Mouse (Mus musculus): Measurements from ENCODE around the gene Nosip. TPM values are rescaled to one million over a fixed set of nuclear protein-coding genes. Genes with fewer than 3 reads are reported as not detected.

Nosip gene
- polyA plus RNA-seq, 1 experiment from 2014 or later = 59.1 TPM

- no peaks in the 10 kb centered on the region for H3K27me3 ChIP-seq (replicated peaks; ENCODE audit: control insufficient read depth, insufficient read depth, low read length)
- ATAC-seq (ENCODE audit: low read depth) (no peak), DNase-seq (ENCODE audit: low spot score) (no peak)
- peaks cover 4% of the 10 kb centered on the region; the same call in 1 of the 2 replicates for H3K4me1 ChIP-seq (ENCODE audit: control insufficient read depth, insufficient read depth, low read length)
- peaks cover 66% of the 10 kb centered on the region for H3K36me3 ChIP-seq (ENCODE audit: control insufficient read depth, insufficient read depth, low read length)
- 0 out of 2 replicates have a peak overlapping the region, but pooled peaks have one; percentile 1 for H3K9ac ChIP-seq (ENCODE audit: low read depth, low read length)
- 82% methylated on average over 21 of the region's 22 CpGs for WGBS
- H3K9me3 ChIP-seq (ENCODE audit: control insufficient read depth, low read length) = no peaks in the 10 kb centered on the region
- no peak overlapping the region for H3K4me2 ChIP-seq (ENCODE audit: low read depth, low read length)
- no peak overlapping the region for H3K27ac ChIP-seq (replicated peaks; ENCODE audit: low read depth, low read length)
- no peak overlapping the region; the same call in 1 of the 2 replicates for H3K4me3 ChIP-seq (ENCODE audit: low read depth, low read length)
Measured at GRCm38 (mm10) chr7:45083300-45083890, 21.2 kb downstream of the Nosip start.

- H3K4me3 ChIP-seq (ENCODE audit: low read depth, low read length) = no peak overlapping the region
- peaks cover 72% of the 10 kb centered on the region for H3K36me3 ChIP-seq (ENCODE audit: control insufficient read depth, insufficient read depth, low read length)
- H3K4me2 ChIP-seq (ENCODE audit: low read depth, low read length) = no peak overlapping the region
- no peaks in the 10 kb centered on the region for H3K27me3 ChIP-seq (replicated peaks; ENCODE audit: control insufficient read depth, insufficient read depth, low read length)
- no peak overlapping the region for H3K9ac ChIP-seq (ENCODE audit: low read depth, low read length)
- 78% methylated on average over 4 of the region's 4 CpGs for WGBS
- DNase-seq (ENCODE audit: low spot score) (no peak), ATAC-seq (ENCODE audit: low read depth) (no peak)
- H3K4me1 ChIP-seq (ENCODE audit: control insufficient read depth, insufficient read depth, low read length) = peaks cover 8% of the 10 kb centered on the region
- no peaks in the 10 kb centered on the region for H3K9me3 ChIP-seq (ENCODE audit: control insufficient read depth, low read length)
- no peak overlapping the region for H3K27ac ChIP-seq (replicated peaks; ENCODE audit: low read depth, low read length)
Measured at GRCm38 (mm10) chr7:45086084-45086483, 23.9 kb downstream of the Nosip start.

DNA sequence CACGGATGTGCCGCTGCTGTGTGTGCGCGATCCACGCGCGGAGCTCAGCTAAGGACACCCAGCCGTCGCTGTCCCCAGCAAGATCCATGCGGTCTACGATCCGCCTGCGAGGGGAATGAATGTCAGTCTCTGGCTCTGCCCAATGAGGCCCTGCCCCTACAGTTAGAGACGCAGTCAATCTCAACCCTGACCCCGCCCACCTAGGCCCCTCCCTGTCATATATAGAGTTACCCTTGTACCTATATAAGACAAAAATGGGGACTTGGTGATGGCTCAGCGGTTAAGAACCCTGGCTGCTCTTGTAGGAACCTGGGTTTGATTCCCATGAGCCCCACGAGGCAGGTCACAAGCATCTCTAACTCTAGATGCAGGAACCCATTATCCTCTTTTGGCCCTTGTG, 26.4 kb downstream of the Nosip start:
- Histone ChIP-seq H3K4me1 (ENCODE audit: control insufficient read depth, insufficient read depth, low read length) (peaks cover 12% of the 10 kb centered on the region), H3K4me2 (ENCODE audit: low read depth, low read length) (no peak overlapping the region), H3K27me3 (replicated peaks; ENCODE audit: control insufficient read depth, insufficient read depth, low read length) (no peaks in the 10 kb centered on the region), H3K9me3 (ENCODE audit: control insufficient read depth, low read length) (no peaks in the 10 kb centered on the region), H3K27ac (replicated peaks; ENCODE audit: low read depth, low read length) (no peak overlapping the region), H3K9ac (ENCODE audit: low read depth, low read length) (no peak overlapping the region), H3K36me3 (ENCODE audit: control insufficient read depth, insufficient read depth, low read length) (peaks cover 55% of the 10 kb centered on the region), H3K4me3 (ENCODE audit: low read depth, low read length) (no peak overlapping the region)
- no peak for ATAC-seq (ENCODE audit: low read depth)
- DNase-seq (ENCODE audit: low spot score) = no peak
- 91% methylated on average over 17 of the region's 17 CpGs for WGBS

DNA sequence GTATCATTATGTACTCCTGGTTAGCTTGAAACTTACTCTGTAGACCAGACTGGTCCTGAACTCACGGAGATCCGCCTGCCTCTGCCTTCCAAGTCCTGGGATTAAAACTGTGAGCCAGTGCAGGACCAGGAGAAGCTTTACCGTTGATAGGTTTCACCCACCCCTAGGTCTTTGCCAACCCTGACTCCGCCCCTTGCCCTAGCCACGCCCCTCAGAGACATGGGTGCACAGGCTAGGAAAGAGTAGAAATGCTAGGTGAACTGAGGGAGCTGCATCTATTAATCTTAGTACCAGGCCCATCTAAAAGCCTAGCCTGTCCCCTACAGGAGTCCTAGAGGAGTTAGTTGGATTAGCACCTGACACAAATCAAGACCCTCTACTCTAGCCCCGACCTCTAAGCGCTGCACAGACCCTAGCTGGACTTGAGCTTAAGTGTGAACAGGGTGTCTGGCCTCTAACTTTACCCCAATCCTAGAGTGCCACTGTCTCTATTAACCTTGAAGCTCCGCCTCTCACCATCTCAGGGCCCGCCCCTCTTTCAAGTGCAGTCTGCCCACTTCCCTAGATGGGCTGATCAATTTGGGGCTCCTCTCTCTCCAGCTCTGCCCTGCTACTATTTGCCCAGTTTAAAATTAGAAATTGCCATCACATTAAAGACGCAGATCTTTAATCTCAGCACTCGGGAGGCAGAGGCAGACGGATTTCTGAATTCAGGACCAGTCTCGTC, 28.2 kb downstream of the Nosip start:
- Histone ChIP-seq H3K36me3 (ENCODE audit: control insufficient read depth, insufficient read depth, low read length) (peaks cover 36% of the 10 kb centered on the region), H3K4me1 (ENCODE audit: control insufficient read depth, insufficient read depth, low read length) (peaks cover 12% of the 10 kb centered on the region), H3K4me3 (ENCODE audit: low read depth, low read length) (peak overlapping the region; percentile 67), H3K27ac (replicated peaks; ENCODE audit: low read depth, low read length) (peak overlapping the region; percentile 97), H3K4me2 (ENCODE audit: low read depth, low read length) (peak overlapping the region; percentile 70), H3K9me3 (ENCODE audit: control insufficient read depth, low read length) (no peaks in the 10 kb centered on the region), H3K9ac (ENCODE audit: low read depth, low read length) (peak overlapping the region; percentile 87), H3K27me3 (replicated peaks; ENCODE audit: control insufficient read depth, insufficient read depth, low read length) (no peaks in the 10 kb centered on the region)
- no peak for ATAC-seq (ENCODE audit: low read depth)
- no peak for DNase-seq (ENCODE audit: low spot score)
- WGBS = 80% methylated on average over 13 of the region's 13 CpGs

GRCm38 (mm10) chr7:45091001-45091990, 29.1 kb downstream of the Nosip start:
- Histone ChIP-seq H3K4me3 (ENCODE audit: low read depth, low read length) (peak overlapping the region; percentile 67), H3K9me3 (ENCODE audit: control insufficient read depth, low read length) (no peaks in the 10 kb centered on the region), H3K4me2 (ENCODE audit: low read depth, low read length) (peak overlapping the region; percentile 70), H3K4me1 (ENCODE audit: control insufficient read depth, insufficient read depth, low read length) (peaks cover 12% of the 10 kb centered on the region), H3K27me3 (replicated peaks; ENCODE audit: control insufficient read depth, insufficient read depth, low read length) (no peaks in the 10 kb centered on the region), H3K9ac (ENCODE audit: low read depth, low read length) (peak overlapping the region; percentile 87), H3K36me3 (ENCODE audit: control insufficient read depth, insufficient read depth, low read length) (peaks cover 33% of the 10 kb centered on the region), H3K27ac (replicated peaks; ENCODE audit: low read depth, low read length) (peak overlapping the region; percentile 97)
- 9% methylated on average over 35 of the region's 35 CpGs for WGBS
- DNase-seq (ENCODE audit: low spot score) (peak; percentile 61), ATAC-seq (ENCODE audit: low read depth) (peak; percentile 50)

DNA sequence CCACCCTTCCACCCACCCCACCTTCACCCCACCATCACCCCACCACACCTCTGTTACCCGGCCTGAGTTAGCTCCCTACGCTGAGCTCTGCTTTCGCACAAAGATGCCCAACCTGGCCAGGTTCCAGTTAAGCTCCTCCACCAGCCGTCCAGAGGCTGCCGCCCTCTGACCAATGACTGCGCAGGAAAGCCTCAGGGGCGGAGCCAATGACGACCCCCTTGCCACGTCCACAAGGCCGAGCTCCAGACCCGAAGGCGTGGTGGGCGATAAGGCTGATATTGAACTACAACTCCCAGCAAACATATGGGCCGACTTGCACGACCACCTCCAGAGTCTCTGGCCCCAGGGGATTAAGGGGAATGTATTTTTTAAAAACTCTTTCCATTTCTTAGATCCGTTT, 29.8 kb downstream of the Nosip start, which contains the start of gene Rcn3:
Gene Rcn3, minus strand, starts transcription at position 174 of the 400 bp plus-strand sequence.
- no peaks in the 10 kb centered on the region for H3K9me3 ChIP-seq (ENCODE audit: control insufficient read depth, low read length)
- ATAC-seq (ENCODE audit: low read depth) = peak; percentile 95
- peaks cover 12% of the 10 kb centered on the region for H3K4me1 ChIP-seq (ENCODE audit: control insufficient read depth, insufficient read depth, low read length)
- peak within 1 kb of the TSS; percentile 70 for H3K4me2 ChIP-seq (ENCODE audit: low read depth, low read length)
- H3K27ac ChIP-seq (replicated peaks; ENCODE audit: low read depth, low read length) = peak within 1 kb of the TSS; percentile 97
- peak within 1 kb of the TSS; percentile 67 for H3K4me3 ChIP-seq (ENCODE audit: low read depth, low read length)
- H3K36me3 ChIP-seq (ENCODE audit: control insufficient read depth, insufficient read depth, low read length) = peaks cover 27% of the 10 kb centered on the region
- 1% methylated on average over 15 of the region's 16 CpGs for WGBS
- peak within 1 kb of the TSS; percentile 87 for H3K9ac ChIP-seq (ENCODE audit: low read depth, low read length)
- no peaks in the 10 kb centered on the region for H3K27me3 ChIP-seq (replicated peaks; ENCODE audit: control insufficient read depth, insufficient read depth, low read length)
- DNase-seq (ENCODE audit: low spot score) = peak; percentile 99

- Histone ChIP-seq H3K9ac (ENCODE audit: low read depth, low read length) (no peak overlapping the region), H3K4me2 (ENCODE audit: low read depth, low read length) (peak overlapping the region; percentile 70), H3K4me3 (ENCODE audit: low read depth, low read length) (no peak overlapping the region), H3K4me1 (ENCODE audit: control insufficient read depth, insufficient read depth, low read length) (peaks cover 12% of the 10 kb centered on the region), H3K9me3 (ENCODE audit: control insufficient read depth, low read length) (no peaks in the 10 kb centered on the region), H3K27ac (replicated peaks; ENCODE audit: low read depth, low read length) (peak overlapping the region; percentile 97), H3K36me3 (ENCODE audit: control insufficient read depth, insufficient read depth, low read length) (peaks cover 24% of the 10 kb centered on the region), H3K27me3 (replicated peaks; ENCODE audit: control insufficient read depth, insufficient read depth, low read length) (no peaks in the 10 kb centered on the region)
- 35% methylated on average over 12 of the region's 12 CpGs for WGBS
- peak; percentile 82 for DNase-seq (ENCODE audit: low spot score)
- ATAC-seq (ENCODE audit: low read depth) = no peak
Measured at GRCm38 (mm10) chr7:45092828-45093515, 30.7 kb downstream of the Nosip start.

GRCm38 (mm10) chr7:45093516-45093905, 31.3 kb downstream of the Nosip start:
- Histone ChIP-seq H3K27ac (replicated peaks; ENCODE audit: low read depth, low read length) (peak overlapping the region; percentile 97), H3K9me3 (ENCODE audit: control insufficient read depth, low read length) (no peaks in the 10 kb centered on the region), H3K4me2 (ENCODE audit: low read depth, low read length) (peak overlapping the region; percentile 70; the same call in 1 of the 2 replicates), H3K4me3 (ENCODE audit: low read depth, low read length) (no peak overlapping the region), H3K27me3 (replicated peaks; ENCODE audit: control insufficient read depth, insufficient read depth, low read length) (no peaks in the 10 kb centered on the region), H3K9ac (ENCODE audit: low read depth, low read length) (no peak overlapping the region), H3K36me3 (ENCODE audit: control insufficient read depth, insufficient read depth, low read length) (peaks cover 19% of the 10 kb centered on the region), H3K4me1 (ENCODE audit: control insufficient read depth, insufficient read depth, low read length) (peaks cover 12% of the 10 kb centered on the region)
- DNase-seq (ENCODE audit: low spot score) (no peak), ATAC-seq (ENCODE audit: low read depth) (no peak)
- 40% methylated on average over 18 of the region's 18 CpGs for WGBS
